Mouse (Mus musculus) gastrocnemius, postnatal 4 days (tissue): Measurements from ENCODE around the gene Btbd35f12. TPM values are rescaled to one million over a fixed set of nuclear protein-coding genes. Genes with fewer than 3 reads are reported as not detected.
"Not testable (repeated sequence)": the region's sequence is repeated elsewhere in the genome, so short reads cannot be mapped to it uniquely, and the experiment has no call there.

Source experiments
- DNase-seq, 2 experiments: peaks; one replicate each; pipeline ENCODE4 v3.0.0; 2021 to 2022; ENCODE audit warnings: low spot score in 2 of 2, mixed read lengths in 2 of 2
- long read RNA-seq, 2 experiments: library from polyadenylated mRNA; stranded (forward); transcript quantifications; one replicate each; pipeline ENCODE4 v2.0.0; 2021
- total RNA-seq, 2 experiments: library from RNA; stranded (reverse); gene quantifications; 2 replicates each; pipeline ENCODE4 v1.2.3; 2021

Gene Btbd35f12
- total RNA-seq, result not detected
- long read RNA-seq, experiment 1, result 0 reads
- long read RNA-seq, experiment 2, result 0 reads

- not testable (repeated sequence) for DNase-seq
These were observed at the start of gene Btbd35f12 for GRCm38 (mm10) chrX:33313079-33313478. TSS of gene Btbd35f12 (plus strand) at chrX:33313379.

GRCm38 (mm10) chrX:33353254-33353653 is 40.1 kb downstream of the Btbd35f12 start:
- DNase-seq, result not testable (repeated sequence)

Other genes starting within 250 kb of the Btbd35f12 start
- not detected for gene Spin2-ps6, start 78.5 kb upstream of the Btbd35f12 start, total RNA-seq